Mouse (Mus musculus) frontal cortex, postnatal 36 days (tissue): Measurements from ENCODE around the gene Klf2.
A peak's percentile ranks its signal among the peaks of the same experiment; 100 is the strongest.

ENCODE experiments used
- DNase-seq, 2 experiments: peaks; one replicate each; pipeline ENCODE4 v3.0.0; 2022; ENCODE audit warnings: low spot score in 2 of 2

The Klf2 gene

DNA sequence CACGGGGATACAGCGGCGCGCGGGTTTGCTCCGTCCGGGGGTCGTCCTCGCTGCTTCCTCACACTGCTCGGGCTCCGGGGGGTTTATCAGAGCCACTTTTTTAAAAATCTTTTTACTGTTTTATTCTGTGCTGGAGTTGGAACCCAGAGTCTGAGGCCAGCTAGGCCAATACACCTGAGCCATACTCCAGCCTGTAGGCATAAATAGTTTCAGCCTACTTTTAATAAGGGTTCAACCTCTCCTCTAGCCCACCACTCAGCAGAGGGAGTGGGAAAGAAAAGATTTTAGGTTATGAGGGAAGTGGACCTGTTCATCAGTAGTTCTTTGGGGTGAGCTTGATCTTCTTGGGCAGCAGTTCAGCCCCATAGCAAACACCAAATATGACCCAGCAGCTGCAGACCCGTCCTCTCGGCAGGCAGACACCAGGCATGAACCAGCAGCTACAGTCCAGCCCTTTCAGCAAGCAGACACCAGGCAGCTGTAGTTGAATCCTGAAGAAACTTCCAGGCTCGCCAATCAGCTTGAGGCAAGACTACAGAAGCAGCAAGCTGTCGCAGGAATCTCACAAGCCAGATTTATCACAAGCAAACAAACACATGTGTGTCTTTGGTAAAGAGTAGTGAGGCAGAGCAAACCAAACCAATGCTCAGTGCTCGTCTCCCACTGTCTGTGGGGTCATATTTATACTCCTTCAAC, 13.5 kb upstream of the Klf2 start, which contains the start of gene Gm10282:
Gm10282 (minus strand) TSS at position 51 of the 696 bp plus-strand sequence.
- DNase-seq, result no peak

DNA sequence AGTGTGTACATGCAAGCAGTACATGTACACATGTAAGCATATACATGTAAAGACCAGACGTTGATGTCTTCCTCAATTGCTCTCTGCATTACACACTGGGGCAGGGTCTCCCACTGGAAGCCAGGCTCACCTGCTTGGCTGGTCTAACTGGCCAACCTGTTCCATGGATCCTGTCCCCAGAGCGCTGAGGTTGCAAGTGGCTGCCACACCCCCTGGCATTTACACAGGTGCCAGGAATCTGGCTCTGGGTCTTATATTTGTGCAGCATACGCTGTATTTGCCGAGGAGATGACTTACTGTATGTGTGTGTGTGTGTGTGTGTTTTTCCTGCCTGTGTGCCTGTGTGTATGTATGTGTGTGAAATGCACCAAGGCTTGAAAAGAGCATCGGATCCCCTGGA, 11.9 kb upstream of the Klf2 start:
- no peak for DNase-seq

DNA sequence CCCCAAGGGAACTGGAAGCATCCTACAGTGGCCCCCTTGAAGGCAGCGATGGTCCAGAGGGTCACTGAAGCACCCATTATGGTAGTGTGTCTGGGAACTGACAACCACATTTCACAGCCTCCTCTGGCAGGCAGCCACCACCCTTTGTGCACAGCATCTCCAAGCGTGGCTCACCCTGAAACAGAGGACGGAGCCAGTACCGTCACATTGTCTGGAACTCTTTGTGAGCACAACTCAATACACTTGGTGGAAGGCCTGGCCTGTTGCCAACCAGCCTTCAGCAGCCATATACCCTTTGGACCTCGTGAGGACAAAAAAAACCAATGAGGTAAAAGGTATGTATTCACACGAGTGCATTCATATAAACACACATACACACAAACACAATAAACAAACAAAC, 10.6 kb upstream of the Klf2 start:
- no peak for DNase-seq

DNA sequence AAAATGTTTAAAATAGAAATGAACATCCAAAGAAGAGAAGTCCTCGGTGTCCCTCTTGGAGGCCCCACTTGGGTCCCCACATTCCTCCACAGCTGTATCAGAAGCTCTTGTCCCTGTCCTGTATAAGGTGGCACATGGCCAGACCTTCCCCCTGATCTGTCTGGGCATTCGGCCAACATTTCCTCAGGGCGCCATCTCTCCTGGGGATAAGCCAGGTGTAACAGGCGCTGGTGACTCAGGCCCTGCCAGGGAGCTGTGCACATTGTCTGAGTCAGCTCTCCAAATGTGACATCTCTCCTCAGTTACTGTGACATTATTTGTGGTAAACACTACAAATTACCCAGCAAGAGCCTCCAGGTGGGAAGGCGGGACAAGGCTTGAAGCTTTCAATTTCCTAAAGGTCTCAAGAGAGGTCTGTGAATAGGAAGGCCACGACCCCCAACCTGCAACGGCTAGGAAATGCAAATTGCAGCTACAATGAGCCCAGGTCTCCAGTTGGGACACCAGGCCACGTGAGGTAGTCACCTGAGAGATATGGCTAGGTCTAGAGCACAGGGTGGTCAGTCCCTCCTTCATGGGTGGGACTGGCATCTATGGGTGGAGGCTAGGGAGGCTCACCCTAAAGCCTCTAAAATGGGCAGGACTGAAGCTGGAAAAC, 7.9 kb upstream of the Klf2 start:
- peak; percentile 68 to 75 for DNase-seq

DNA sequence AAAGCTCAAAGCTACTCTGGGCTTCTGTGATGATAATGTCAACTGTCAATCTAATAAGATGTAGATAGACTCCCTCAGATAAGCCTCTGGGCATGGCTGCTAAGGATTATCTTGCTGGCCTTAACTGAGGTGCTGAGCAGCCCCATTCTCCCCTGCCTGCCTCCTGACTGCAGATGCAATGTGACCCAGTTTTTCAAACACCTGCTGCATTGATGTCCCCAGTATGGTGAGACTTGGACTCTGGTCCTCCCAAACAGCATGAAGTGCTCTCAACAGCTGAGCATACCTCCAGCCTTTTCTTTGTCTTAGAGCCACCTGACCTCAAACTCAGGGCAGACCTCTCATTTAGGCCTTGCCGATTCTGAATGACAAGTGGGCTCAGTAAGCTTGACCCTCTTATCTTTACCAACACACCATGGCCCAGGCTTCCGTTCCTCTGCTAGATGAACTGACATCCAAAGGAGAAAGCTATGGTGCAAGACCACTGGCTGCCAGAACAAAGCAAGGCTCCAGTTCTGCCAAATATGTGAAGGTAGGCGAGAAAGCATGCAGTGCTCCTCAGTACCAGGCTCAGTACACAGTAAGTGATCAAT, 5.8 kb upstream of the Klf2 start:
- DNase-seq, result no peak

DNA sequence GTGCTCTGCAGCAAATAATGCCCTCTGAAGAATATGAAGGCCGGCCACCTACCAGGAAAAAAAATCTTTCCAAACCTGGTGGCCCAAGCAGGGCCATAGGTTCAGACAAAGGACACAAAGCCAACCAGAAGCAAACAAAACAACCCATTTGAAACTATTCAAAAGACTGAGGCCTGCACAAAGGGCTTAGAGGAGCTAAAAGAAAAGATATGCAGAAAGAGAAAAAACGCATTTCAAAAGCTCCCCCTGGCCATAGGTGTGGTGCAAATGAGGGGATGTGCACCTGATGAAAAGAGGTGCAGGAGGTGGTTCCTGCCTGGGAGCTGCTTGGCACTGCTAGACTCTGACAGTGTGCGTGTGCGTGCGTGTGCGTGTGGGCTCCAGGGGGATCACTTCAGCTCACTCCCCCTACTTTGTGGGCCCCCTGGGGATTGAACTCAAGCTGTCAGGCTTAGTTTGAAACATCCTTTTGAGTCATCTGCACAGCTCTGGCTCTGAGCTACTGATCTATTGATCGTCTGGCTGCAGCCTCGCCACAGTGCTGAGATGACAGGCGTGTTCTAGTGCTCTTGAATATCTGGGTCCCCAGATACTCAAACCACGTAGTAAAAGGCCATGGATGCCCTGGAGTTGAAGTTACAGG, 2.7 kb upstream of the Klf2 start:
- DNase-seq, result no peak

DNA sequence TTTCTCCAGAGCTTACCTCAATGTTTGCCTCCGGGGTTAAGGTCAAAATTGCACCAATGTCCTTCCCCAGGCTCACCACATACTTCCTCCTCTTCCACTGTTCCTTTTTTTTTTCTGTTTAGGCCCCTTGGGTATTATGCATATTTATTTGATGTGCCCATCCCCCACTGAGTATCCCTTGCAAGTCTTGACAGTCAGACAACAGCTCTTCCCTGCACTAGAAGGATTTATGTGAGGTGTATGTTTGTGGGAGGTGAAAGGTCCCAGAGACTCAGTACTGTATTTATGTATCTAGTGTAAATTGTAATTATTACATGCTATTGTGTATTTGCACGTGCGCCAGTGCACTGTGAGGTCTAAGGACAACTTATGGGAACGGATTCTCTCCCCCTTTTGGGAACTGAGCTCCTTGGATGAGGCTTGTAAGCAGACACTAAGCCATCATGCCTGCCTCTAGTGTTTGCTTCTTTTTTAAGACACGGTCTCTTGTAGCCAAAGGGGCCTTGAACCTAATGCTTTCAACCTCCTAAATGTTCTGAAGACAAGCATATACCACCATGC, 1.0 kb upstream of the Klf2 start:
- no peak for DNase-seq

DNA sequence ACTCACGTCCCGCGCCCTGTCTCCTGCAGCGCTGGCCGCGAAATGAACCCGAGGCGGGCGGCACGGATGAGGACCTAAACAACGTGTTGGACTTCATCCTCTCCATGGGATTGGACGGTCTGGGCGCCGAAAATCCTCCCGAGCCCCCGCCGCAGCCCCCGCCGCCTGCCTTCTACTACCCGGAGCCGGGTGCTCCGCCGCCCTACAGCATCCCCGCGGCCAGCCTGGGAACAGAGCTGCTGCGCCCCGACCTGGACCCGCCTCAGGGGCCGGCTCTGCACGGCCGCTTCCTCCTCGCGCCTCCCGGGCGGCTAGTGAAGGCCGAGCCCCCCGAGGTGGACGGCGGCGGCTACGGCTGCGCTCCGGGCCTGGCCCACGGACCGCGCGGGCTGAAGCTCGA, 564 bp downstream of the Klf2 start:
- DNase-seq, result no peak

DNA sequence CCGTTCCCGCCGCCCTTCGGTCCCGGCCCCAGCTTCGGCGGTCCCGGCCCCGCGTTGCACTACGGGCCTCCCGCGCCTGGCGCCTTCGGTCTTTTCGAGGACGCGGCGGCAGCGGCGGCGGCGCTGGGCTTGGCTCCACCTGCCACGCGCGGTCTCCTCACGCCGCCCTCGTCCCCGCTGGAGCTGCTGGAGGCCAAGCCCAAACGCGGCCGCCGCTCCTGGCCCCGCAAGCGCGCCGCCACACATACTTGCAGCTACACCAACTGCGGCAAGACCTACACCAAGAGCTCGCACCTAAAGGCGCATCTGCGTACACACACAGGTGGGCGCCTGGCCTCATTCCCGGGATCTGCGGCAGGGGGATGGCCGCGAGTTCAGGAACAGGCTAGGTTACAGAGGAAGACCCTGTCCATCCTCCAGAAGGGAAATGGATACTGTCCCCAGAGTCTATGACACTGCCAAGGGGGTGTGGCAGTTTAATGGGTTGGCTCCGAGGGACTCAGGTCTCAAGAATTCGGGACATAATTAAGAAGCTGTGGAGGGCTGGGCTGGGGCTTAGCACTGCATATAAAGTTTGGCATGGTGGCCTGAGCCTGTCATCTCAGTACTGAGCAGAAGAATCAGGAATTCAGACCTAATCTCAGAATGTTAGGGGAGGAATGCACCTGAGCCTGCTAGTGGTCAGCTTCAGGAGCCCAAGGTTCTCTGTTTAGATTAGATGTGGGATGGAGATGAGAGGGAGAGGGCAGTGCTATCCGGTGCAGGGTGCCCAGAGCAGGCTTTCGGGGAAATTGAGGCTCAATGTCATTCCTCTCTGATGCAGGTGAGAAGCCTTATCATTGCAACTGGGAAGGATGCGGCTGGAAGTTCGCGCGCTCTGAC, 1.3 kb downstream of the Klf2 start:
- no peak for DNase-seq

DNA sequence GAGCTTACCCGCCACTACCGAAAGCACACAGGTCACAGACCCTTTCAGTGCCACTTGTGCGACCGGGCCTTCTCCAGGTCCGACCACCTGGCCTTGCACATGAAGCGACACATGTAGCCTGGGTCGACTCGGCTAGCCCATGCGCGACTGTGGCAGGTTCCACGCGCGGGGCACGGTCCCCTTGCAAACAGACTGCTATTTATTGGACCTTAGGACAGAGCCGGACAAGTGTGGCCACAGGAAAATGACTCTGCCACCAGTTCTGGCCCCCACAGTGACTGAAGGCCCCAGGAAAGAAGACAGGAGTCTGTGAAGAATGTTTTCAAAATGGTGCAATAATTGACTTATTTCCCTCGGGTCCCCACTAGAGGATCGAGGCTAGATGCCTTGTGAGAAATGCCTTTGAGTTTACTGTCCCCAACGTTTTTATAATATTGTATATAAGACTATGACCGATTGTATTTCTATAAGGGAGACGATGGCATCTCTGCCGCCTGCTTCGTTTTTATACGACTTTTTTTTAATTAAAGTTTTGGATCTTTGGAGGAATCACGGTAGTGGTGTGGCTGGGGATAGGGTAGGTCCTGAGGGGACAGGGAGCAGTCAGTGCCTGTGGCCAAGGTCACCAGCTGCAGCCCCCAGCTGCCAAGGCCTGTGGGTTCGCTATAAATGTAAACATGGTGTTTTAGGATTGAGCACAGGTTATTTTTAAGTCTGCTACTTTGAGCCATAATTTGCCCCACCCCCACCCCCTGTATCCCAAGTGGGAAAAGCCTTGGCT, 2.2 kb downstream of the Klf2 start:
- DNase-seq, result no peak

DNA sequence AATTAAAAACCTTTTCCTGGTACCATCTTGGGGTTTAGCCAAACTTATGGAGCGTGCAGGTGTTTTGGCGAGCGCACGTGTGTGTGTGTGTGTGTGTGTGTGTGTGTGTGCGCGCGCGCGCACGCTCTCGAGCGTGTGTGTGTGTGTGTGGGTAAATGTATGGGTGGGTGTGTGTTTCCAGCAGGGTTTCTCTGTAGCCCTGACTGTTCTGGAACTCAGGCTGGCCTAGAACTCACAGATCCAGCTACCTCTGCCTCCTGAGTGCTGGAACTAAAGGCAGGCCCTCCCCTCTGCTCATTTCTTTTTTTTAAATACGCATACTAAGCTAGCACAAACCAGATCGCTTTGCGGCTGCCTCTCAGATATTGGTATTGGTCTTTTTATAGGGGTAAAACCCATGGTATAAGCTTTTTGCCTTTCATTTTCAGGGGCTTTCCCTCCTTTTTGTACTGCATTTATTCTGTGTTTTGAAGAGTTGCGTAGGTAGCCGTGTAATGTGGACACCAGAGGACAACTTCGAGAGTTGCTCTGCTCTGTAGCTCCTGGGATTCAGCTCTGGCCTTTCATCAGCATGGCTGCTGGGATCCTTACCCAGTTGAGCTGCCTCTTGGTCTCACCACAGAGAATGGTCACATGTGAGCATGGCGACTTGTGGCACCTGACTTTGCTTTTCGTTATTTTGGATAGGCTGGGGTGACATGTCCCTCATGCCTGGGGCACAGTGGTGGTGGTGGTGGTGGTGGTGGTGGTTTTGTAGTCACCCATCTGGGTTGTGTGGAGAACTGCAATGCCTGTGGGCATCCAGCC, 3.0 kb downstream of the Klf2 start:
- no peak for DNase-seq

DNA sequence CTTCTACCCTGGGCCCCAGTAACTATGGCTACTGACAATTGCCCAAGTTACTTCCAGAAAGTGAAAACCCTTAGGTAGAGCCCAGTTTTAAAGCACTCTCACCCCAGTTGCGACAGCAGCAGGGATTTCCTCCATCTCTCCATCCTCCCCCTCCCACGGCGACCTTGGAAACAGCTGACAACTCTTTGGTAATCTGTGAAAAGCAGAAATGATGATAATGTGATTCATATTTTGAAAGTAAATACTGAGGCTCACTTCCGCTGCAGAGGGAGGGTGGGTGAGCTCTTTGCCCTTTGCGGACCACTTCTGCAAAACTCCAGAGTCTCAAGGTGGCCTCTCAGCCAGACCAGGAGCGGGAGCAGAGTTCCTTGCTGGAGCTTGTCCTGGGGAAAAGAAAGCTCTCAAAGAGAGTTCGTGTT, 3.6 kb downstream of the Klf2 start:
- DNase-seq, result no peak

DNA sequence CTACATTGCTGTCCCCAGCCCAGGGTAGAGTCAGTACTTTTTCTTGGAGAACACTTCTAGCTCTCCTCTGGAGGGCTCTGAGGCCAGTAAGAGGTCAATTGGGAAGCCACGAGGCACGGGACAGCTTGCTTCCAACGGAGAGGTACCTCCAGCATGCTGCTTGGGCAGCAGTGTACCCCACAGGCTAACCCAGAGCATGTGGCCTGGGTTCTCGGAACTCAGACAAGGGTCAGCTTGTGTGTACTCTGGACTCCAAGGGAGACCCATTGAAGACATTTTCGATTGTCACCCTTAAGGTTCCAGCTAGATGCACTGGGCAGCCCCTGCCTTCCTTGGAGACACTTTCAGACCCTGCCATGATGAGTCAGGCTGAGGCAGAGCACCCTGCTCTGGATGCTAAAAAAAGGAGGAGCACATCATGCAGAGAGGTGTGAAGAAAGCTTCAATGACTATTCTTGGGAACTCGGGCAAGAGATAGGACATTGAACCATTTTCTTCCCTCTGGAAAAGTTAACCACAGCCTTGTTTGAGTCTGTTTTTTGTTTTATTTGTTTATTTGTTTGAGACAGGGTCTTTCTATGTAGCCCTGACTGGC, 4.4 kb downstream of the Klf2 start:
- peak in 1 of 2 experiments; percentile 23 for DNase-seq

DNA sequence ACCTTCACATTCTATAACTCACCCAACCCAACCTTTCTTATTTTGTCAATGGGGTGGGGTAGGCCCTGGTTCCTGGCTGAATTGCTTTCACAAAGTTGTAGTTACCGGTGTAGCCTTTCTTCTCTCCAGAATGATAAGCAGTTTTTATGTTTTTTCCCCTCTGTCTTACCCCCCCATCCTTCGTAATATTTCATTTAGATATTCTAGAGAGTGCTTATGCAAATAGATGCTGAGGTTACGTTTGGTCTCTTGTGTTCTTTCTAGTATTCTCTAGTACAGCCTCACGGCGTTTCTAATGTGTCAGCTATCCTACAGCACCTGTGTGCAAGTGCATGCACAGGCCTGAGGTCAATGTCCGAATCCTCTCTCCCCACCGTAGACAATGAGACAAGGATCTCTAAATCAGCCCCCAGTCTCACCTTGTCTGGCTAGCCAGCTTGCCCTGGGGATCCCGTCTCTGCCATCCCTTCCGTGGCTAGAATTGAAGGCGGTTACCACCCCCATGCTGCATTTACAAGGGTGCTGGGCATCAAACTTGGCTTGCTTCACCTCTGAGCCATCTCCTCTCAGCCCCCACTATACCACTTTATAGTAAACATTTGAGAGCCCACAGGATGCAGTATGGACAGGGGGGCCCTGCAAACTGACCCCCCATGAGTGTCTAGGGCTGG, 5.3 kb downstream of the Klf2 start:
- DNase-seq, result no peak

DNA sequence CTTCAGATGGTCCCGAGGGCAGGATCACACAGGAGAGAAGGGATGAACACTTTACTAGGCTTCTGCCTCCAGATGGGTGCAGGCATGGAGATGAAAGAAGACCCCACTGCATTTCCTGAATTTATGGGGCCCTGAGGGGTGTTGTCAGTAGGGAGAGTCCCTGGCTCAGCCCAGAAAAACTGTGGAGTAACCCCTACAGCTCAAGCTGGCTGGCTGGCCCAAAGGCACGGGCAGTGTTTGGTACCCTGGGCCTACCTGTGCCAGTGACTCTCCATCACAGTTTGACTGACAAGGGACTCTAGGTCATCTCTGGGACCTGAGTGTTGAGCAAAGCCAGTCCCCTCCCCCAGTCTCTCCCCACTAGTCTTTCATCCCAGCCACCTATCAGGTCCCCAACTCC, 5.9 kb downstream of the Klf2 start:
- no peak for DNase-seq

DNA sequence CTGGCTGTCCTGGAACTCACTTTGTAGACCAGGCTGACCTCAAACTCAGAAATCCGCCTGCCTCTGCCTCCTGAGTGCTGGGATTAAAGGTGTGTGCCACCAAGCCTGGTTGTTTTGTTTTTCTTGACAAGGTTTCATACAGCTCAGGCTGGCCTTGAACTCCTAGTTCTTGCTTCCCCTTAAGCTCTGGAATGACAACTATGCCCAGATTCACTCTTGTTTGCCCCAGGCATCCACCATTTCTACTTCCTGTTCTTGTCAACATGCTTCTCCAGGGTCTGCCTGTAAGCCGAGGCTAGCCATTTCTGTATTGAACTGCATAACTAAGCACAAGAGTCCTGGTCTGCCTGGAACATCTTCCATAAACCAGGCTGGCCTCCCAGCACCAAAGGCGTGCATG, 10.3 kb downstream of the Klf2 start:
- DNase-seq, result no peak

DNA sequence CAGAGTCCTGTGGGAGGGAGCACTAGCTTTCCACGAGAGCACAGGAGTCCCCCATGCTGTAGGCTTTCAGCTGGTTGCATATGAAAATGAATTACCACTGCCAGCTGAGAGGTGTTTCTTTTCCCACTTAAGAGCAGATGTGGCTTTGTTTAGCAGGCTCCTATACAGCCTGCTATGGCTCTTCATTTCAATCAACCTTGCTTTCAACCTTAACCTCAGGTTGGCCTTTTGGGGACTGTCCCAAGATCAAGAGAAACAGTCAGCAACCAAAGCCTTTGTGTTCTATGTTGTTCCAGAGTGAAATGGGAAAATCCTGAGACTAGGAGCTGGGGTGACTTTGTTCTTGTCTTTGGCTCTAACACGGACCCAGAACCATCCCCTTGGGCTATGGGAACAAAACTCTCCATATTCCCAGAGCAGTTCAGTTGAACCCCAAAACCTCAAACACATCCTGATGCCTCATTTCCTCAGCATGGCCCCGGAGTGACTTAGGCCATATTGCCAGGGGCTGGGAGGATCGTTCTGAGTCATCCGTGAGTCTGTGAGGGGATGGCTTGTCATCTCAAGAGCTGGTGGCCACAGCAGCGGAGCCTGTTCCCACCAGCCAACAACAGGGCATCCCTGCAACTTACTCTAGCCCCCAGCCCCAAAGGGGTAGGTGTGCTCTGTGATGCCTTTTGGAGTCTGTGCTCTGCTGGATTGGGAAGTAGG, 12.1 kb downstream of the Klf2 start:
- DNase-seq, result no peak

DNA sequence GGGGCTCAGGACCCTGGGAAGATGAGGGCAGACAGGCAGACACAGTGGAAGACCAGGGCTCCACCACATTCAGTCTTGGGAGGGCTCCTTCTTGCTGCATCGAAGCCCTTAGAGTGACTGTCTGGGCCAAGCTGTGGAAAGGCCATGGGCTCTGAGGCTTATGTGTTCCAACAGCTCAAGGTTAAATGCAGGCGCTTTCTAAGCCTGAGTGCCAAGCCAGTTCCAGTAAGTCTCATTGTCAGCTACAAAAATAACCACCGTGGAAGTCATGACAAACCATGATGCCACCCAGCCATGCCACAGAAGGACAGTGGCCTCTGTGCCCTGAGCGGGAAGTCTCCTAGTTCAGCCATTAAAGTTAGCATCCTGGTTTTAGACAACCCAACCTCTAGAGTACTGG, 12.8 kb downstream of the Klf2 start:
- no peak for DNase-seq
